Mouse (Mus musculus) liver, postnatal 0 days (tissue): ENCODE results near the gene Tmed8.

Experiments used
- CTCF ChIP-seq: sonication (generic); IDR thresholded peaks from 2 replicates; pipeline ENCODE4 v1.5.1; 2016; ENCODE audit warnings: antibody characterized with exemption, low read depth
- EP300 ChIP-seq: IDR thresholded peaks from 2 replicates; pipeline ENCODE4 v1.6.1; 2016; ENCODE audit warnings: antibody characterized with exemption, low read depth, mild to moderate bottlenecking

DNA sequence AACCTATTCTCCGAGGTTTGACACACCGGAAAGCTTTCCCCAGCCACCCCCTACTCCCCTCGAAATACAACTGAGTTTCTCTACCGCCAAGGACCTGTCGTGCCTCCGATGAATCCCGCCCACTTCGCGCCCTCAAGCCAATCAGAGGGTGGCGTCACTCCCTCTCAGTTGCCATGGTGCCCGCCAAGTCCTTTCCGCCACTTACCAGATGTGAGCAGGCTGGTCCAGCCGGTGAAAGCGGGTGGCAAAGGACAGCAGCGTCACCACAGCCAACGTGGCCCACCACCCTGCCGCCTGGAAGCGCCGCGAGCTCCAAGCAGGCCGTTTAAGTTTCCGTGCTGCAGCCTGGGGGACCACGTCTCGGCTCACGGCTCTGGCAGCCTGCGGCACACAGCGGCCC lies 53.3 kb downstream of the Tmed8 start, which contains the start of gene Gstz1:
- TF ChIP-seq EP300 (no peak), CTCF (0 out of 2 replicates have a peak, but pooled peaks have one; percentile 10)
